Mouse (Mus musculus): Measurements from ENCODE around the gene Enc1. TPM values are rescaled to one million over a fixed set of nuclear protein-coding genes. Genes with fewer than 3 reads are reported as not detected.
A peak's percentile ranks its signal among the peaks of the same experiment; 100 is the strongest.

Enc1 gene
- polyA plus RNA-seq (2012): 0.01 and 0.02 TPM in 2 replicates

DNA sequence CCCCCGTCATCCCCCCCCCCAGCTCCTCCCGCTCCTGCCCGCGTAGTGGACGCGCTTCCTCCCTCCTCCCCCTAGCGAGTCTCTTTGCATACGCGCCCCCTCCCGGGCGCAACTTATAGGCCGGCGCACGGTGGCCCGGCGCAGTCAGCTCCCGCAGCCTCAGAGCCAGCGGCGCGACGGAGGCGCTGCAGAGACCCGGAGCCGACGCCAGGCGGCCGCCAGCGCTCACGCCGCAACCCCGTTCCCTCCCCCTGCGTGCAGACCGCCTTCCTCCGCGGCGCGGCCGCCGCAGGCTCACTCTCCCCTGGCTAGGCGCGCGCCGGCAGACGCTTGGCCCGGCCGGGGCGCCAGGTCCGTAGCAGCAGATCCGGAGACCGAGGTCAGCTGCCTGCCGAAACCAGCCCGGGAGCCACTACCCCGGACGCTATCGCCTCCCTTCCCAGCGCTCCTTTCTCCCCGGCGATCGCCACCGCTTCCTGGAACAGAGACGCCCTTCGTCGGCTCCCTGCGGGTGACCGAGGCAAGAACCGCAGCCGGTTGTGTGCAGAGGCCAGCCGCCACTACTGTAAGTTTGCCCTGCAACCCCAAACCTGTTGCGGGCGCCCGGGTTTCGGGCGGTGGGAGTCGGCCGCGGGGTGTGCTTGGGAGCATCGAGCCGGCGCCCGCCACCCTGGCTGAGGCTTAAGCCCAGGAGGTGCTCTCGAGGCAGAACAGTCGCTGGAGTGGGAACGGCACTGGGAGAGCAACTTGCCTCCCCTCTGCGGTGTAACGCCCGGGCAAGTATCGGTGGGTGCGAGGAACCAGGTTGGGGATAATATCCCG, at the start of gene Enc1:
Enc1 (plus strand) TSS at position 141 of the 822 bp plus-strand sequence.
- H3K27me3 ChIP-seq (ENCODE audit: control insufficient read depth): peaks cover 57% of the 10 kb centered on the region
- peaks cover 18% of the 10 kb centered on the region for H3K4me1 ChIP-seq (ENCODE audit: control insufficient read depth)
- H3K36me3 ChIP-seq (ENCODE audit: control insufficient read depth): peaks cover 7% of the 10 kb centered on the region; the same call in 1 of the 2 replicates
- TF ChIP-seq GATA1 (IDR thresholded peaks at IDR 0.05; ENCODE audit: low read length): no peak
- no peaks in the 10 kb centered on the region for H3K9me3 ChIP-seq (ENCODE audit: control insufficient read depth, low read length)
- peak within 1 kb of the TSS; percentile 62 for H3K4me3 ChIP-seq (replicated peaks)

DNA sequence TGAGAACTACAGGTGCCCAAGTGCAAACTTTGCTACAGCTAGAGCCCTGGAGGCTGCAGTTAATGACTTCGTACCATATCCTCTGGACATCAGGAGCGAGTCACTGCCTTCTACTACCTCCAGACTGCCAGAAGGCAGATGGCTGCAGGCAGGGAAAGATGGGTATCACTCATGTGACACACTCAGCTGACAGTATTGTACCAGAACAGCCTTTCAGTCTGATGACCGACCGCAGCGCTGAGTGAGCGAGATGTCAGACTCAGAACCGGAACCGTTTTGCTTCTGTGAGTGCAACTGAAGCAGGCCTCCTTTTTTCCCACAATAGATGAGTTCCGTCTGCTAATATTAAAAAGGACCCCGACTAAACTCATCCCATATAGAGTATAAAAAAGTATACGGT, 48.3 kb upstream of the Enc1 start:
- Histone ChIP-seq H3K4me3 (replicated peaks) (no peak overlapping the region), H3K27me3 (ENCODE audit: control insufficient read depth) (no peaks in the 10 kb centered on the region), H3K36me3 (ENCODE audit: control insufficient read depth) (no peaks in the 10 kb centered on the region; the same call in 1 of the 2 replicates), H3K9me3 (ENCODE audit: control insufficient read depth, low read length) (no peaks in the 10 kb centered on the region), H3K4me1 (ENCODE audit: control insufficient read depth) (peaks cover 6% of the 10 kb centered on the region)
- TF ChIP-seq GATA1 (IDR thresholded peaks at IDR 0.05; ENCODE audit: low read length): no peak
- no peak for TF ChIP-seq TAL1 (IDR thresholded peaks at IDR 0.05; ENCODE audit: low read length)

DNA sequence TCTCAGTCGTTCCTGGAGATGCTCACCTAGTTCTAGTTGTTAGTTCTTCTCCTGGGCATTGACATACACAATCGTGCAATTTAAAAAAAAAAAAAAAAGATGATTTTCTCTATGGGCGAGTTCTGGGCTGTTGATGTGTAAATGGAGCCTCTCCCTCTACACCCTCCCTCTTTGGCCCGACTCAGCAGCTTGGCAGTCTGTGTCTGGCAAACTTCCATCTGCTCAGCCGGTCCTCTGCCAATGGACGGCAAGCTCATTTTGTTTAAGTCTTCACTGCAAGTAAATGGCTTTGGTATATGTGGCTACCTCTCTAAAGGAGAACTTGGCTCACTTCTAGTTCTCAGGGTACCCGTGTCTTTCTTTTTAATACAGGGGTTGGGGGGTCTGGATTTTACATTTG, 47.5 kb upstream of the Enc1 start:
- no peaks in the 10 kb centered on the region for H3K27me3 ChIP-seq (ENCODE audit: control insufficient read depth)
- no peaks in the 10 kb centered on the region for H3K9me3 ChIP-seq (ENCODE audit: control insufficient read depth, low read length)
- no peaks in the 10 kb centered on the region; the same call in 1 of the 2 replicates for H3K36me3 ChIP-seq (ENCODE audit: control insufficient read depth)
- no peak overlapping the region for H3K4me3 ChIP-seq (replicated peaks)
- TF ChIP-seq GATA1 (IDR thresholded peaks at IDR 0.05; ENCODE audit: low read length) (no peak), TAL1 (IDR thresholded peaks at IDR 0.05; ENCODE audit: low read length) (no peak)
- H3K4me1 ChIP-seq (ENCODE audit: control insufficient read depth): peaks cover 13% of the 10 kb centered on the region

DNA sequence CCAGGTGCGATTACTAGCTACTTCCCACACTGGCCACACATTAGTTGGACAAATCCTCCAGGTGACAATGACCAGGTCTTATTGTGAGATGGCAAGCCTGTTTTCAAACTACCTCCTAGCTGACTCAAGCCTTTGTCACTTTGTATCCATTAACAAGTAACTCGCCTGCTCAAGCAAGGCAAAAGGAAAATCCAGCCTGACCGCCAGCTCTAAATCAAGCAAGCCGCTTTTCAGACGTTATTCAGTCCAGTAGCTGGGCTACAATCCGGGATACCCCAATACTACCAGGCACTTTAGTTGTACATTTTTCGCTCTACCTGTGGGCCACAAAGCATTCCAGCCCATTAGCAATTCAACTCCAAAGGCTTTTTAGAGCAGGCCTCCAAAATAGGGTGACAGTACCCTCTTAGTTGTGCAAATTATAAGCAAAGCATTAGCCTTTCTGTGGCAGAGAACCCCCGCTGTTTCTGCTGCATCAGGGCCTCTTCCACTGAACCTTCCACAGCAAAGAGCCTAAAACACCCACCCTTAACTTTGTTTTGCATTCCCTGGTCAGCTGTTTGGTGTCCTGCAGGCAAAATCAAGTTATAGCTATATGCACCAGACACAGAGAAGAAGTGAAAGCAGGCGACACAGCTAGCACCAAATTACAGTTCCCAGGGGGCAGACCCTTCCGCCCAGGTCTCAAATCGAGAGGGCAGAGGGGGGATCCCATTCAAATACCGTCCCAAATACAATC, 44.5 kb upstream of the Enc1 start:
- Histone ChIP-seq H3K4me3 (replicated peaks) (no peak overlapping the region), H3K27me3 (ENCODE audit: control insufficient read depth) (no peaks in the 10 kb centered on the region), H3K36me3 (ENCODE audit: control insufficient read depth) (no peaks in the 10 kb centered on the region), H3K4me1 (ENCODE audit: control insufficient read depth) (peaks cover 19% of the 10 kb centered on the region), H3K9me3 (ENCODE audit: control insufficient read depth, low read length) (no peaks in the 10 kb centered on the region)
- TF ChIP-seq GATA1 (IDR thresholded peaks at IDR 0.05; ENCODE audit: low read length) (no peak), TAL1 (IDR thresholded peaks at IDR 0.05; ENCODE audit: low read length) (no peak)

- Histone ChIP-seq H3K4me1 (ENCODE audit: control insufficient read depth) (peaks cover 19% of the 10 kb centered on the region), H3K4me3 (replicated peaks) (no peak overlapping the region), H3K36me3 (ENCODE audit: control insufficient read depth) (no peaks in the 10 kb centered on the region), H3K9me3 (ENCODE audit: control insufficient read depth, low read length) (no peaks in the 10 kb centered on the region), H3K27me3 (ENCODE audit: control insufficient read depth) (no peaks in the 10 kb centered on the region)
- no peak for TF ChIP-seq GATA1 (IDR thresholded peaks at IDR 0.05; ENCODE audit: low read length)
- TF ChIP-seq TAL1 (IDR thresholded peaks at IDR 0.05; ENCODE audit: low read length): no peak
Observed at GRCm38 (mm10) chr13:97196925-97197218, 44.0 kb upstream of the Enc1 start.

- Histone ChIP-seq H3K4me1 (ENCODE audit: control insufficient read depth) (peaks cover 19% of the 10 kb centered on the region), H3K27me3 (ENCODE audit: control insufficient read depth) (no peaks in the 10 kb centered on the region), H3K36me3 (ENCODE audit: control insufficient read depth) (no peaks in the 10 kb centered on the region), H3K4me3 (replicated peaks) (peak within 1 kb of the TSS; percentile 75), H3K9me3 (ENCODE audit: control insufficient read depth, low read length) (no peaks in the 10 kb centered on the region)
- no peak for TF ChIP-seq GATA1 (IDR thresholded peaks at IDR 0.05; ENCODE audit: low read length)
- TF ChIP-seq TAL1 (IDR thresholded peaks at IDR 0.05; ENCODE audit: low read length): no peak
Observed at GRCm38 (mm10) chr13:97197932-97198562, 42.9 kb upstream of the Enc1 start, which contains the start of gene Hexb. TSS of gene Hexb (minus strand) at chr13:97198357.

DNA sequence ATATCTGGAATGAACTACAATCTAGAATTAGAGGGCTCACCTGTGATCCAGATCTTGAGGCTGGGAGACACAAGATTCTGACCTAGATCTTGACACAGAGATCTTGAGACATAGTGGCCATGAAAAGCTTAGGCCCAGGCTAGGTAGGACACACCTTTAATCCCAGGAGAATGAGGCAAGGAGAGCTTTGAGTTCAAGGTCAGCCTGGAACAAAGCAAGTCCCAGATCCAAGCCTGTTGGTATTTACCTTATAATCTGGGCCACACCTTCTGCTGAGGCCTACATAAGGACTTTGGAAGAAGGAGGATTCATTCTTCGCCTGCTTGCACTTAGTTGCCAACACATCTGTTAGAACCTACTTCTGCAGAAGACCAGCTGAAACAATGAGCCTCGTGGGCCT, 41.8 kb upstream of the Enc1 start:
- no peaks in the 10 kb centered on the region for H3K36me3 ChIP-seq (ENCODE audit: control insufficient read depth)
- H3K4me3 ChIP-seq (replicated peaks): no peak overlapping the region
- no peak for TF ChIP-seq TAL1 (IDR thresholded peaks at IDR 0.05; ENCODE audit: low read length)
- no peak for TF ChIP-seq GATA1 (IDR thresholded peaks at IDR 0.05; ENCODE audit: low read length)
- peaks cover 19% of the 10 kb centered on the region for H3K4me1 ChIP-seq (ENCODE audit: control insufficient read depth)
- no peaks in the 10 kb centered on the region for H3K27me3 ChIP-seq (ENCODE audit: control insufficient read depth)
- H3K9me3 ChIP-seq (ENCODE audit: control insufficient read depth, low read length): no peaks in the 10 kb centered on the region

GRCm38 (mm10) chr13:97201076-97201475, 39.8 kb upstream of the Enc1 start:
- H3K36me3 ChIP-seq (ENCODE audit: control insufficient read depth): no peaks in the 10 kb centered on the region
- H3K9me3 ChIP-seq (ENCODE audit: control insufficient read depth, low read length): no peaks in the 10 kb centered on the region
- no peak overlapping the region for H3K4me3 ChIP-seq (replicated peaks)
- peaks cover 36% of the 10 kb centered on the region for H3K4me1 ChIP-seq (ENCODE audit: control insufficient read depth)
- no peak for TF ChIP-seq TAL1 (IDR thresholded peaks at IDR 0.05; ENCODE audit: low read length)
- TF ChIP-seq GATA1 (IDR thresholded peaks at IDR 0.05; ENCODE audit: low read length): no peak
- no peaks in the 10 kb centered on the region for H3K27me3 ChIP-seq (ENCODE audit: control insufficient read depth)

DNA sequence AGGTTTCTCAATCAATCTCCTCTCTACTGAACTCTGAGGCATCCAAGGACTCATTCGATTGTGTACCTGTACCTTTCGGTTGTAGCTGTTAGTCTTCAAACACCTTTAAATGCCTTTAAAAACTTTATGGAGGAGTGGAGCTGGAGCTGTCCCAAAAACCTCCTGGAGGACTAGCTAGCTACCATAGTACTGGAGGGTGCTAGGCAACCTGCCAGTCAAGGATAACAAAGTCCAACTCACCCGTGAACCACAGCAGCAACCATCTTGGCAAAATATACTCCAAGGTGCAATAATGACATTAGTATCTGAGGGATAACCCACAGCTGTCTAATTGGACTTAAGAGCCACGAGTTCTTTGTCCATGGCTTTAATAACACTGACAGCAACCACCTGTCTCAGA, 39.0 kb upstream of the Enc1 start:
- H3K9me3 ChIP-seq (ENCODE audit: control insufficient read depth, low read length): no peaks in the 10 kb centered on the region
- no peak for TF ChIP-seq TAL1 (IDR thresholded peaks at IDR 0.05; ENCODE audit: low read length)
- TF ChIP-seq GATA1 (IDR thresholded peaks at IDR 0.05; ENCODE audit: low read length): no peak
- H3K36me3 ChIP-seq (ENCODE audit: control insufficient read depth): no peaks in the 10 kb centered on the region
- H3K4me3 ChIP-seq (replicated peaks): no peak overlapping the region
- H3K4me1 ChIP-seq (ENCODE audit: control insufficient read depth): peaks cover 36% of the 10 kb centered on the region
- no peaks in the 10 kb centered on the region for H3K27me3 ChIP-seq (ENCODE audit: control insufficient read depth)
